In genomic region chr4:74466081-74466480, GRCm38 (mm10) we compare ENCODE assay signal across 23 mouse cellular contexts.
DNase-seq lines count a peak whose midpoint lies in the region; ATAC-seq lines count a peak whose summit lies in the region.
"Had no signal": no experiment of that assay in that cellular context is flagged by ENCODE, and none has a peak within 500 bp of the region (broad histone marks: within the 10 kb centered on the region; RNA-seq: fewer than 3 reads in every experiment).

No protein-coding gene starts in this region.

- ATAC-seq in forebrain, embryonic 14.5 days: no peak
- ATAC-seq in forebrain, embryonic 11.5 days (replicated peaks; ENCODE audit: low FRiP score): no peak
- ATAC-seq: inflammation-experienced regulatory T-cells, adult 6 months had no signal

- intact Hi-C loops in left cerebral cortex, postnatal 10 days (cut with DNase I): no loop called here

- DNase-seq in forebrain, embryonic 14.5 days (ENCODE audit: low spot score): peak; percentile 50
- DNase-seq in forebrain, embryonic 11.5 days (ENCODE audit: low spot score): no peak
- peak; percentile 1 for DNase-seq in left cerebral cortex, adult 11 months (ENCODE audit: low spot score)
- DNase-seq in left cerebral cortex, postnatal 10 days (ENCODE audit: extremely low spot score in 1 of 2, low spot score in 2 of 2): no peak
- peak; percentile 32 for DNase-seq in brain, adult 2 months (ENCODE audit: low read depth, low spot score)
- DNase-seq in left cerebral cortex, adult 18-20 months (ENCODE audit: low spot score in 2 of 2): peak; percentile 3 to 20
- DNase-seq in gastrocnemius, postnatal 25 days: no peak
- no peak for DNase-seq in T-cell, adult 2 months (ENCODE audit: low spot score)
- DNase-seq: adrenal gland, adult 2 months; cerebellum, adult 11 months; gastrocnemius, postnatal 14 days; heart, adult 2 months; heart, postnatal 36 days; kidney, adult 8-10 months; kidney, postnatal 25 days; liver, embryonic 13.5 days; thymus, postnatal 4 days had no signal

- H3K4me1 ChIP-seq in forebrain, embryonic 14.5 days (ENCODE audit: control insufficient read depth, insufficient read depth, low read length): no peaks in the 10 kb centered on the region
- H3K4me1 ChIP-seq in forebrain, embryonic 11.5 days (replicated peaks; ENCODE audit: control insufficient read depth, insufficient read depth, low read length): no peaks in the 10 kb centered on the region
- H3K4me1 ChIP-seq: embryonic facial prominence, embryonic 12.5 days; liver, embryonic 13.5 days; lung, embryonic 15.5 days had no signal

- 52% methylated on average over 3 of the region's 3 CpGs for WGBS in forebrain, embryonic 14.5 days
- WGBS in forebrain, embryonic 11.5 days: 57% methylated on average over 3 of the region's 3 CpGs

- no peak overlapping the region for H3K9ac ChIP-seq in forebrain, embryonic 14.5 days (ENCODE audit: low read length)
- H3K9ac ChIP-seq in forebrain, embryonic 11.5 days (ENCODE audit: low read length): no peak overlapping the region
- H3K9ac ChIP-seq: embryonic facial prominence, embryonic 12.5 days; limb, embryonic 13.5 days; liver, embryonic 13.5 days; lung, embryonic 15.5 days had no signal

- no peak overlapping the region for H3K4me2 ChIP-seq in forebrain, embryonic 14.5 days (ENCODE audit: low read length)
- no peak overlapping the region for H3K4me2 ChIP-seq in forebrain, embryonic 11.5 days (ENCODE audit: low read depth, low read length, severe bottlenecking)
- H3K4me2 ChIP-seq: embryonic facial prominence, embryonic 12.5 days; limb, embryonic 13.5 days; liver, embryonic 13.5 days; lung, embryonic 15.5 days; midbrain, embryonic 11.5 days had no signal

- no peaks in the 10 kb centered on the region for H3K36me3 ChIP-seq in forebrain, embryonic 14.5 days (ENCODE audit: control insufficient read depth, insufficient read depth, low read length)
- no peaks in the 10 kb centered on the region for H3K36me3 ChIP-seq in forebrain, embryonic 11.5 days (ENCODE audit: control insufficient read depth, insufficient read depth, low read length)
- H3K36me3 ChIP-seq: embryonic facial prominence, embryonic 12.5 days; limb, embryonic 13.5 days; liver, embryonic 13.5 days; lung, embryonic 15.5 days had no signal

- H3K27ac ChIP-seq in forebrain, embryonic 14.5 days (ENCODE audit: low read depth, low read length): no peak overlapping the region
- H3K27ac ChIP-seq in forebrain, embryonic 11.5 days (ENCODE audit: low read depth, low read length): no peak overlapping the region
- H3K27ac ChIP-seq: embryonic facial prominence, embryonic 12.5 days; heart, adult 2 months; limb, embryonic 13.5 days; liver, embryonic 13.5 days; lung, embryonic 15.5 days; macrophage had no signal

- no peaks in the 10 kb centered on the region for H3K9me3 ChIP-seq in forebrain, embryonic 14.5 days (replicated peaks; ENCODE audit: control insufficient read depth, low read length)
- no peaks in the 10 kb centered on the region for H3K9me3 ChIP-seq in forebrain, embryonic 11.5 days (ENCODE audit: control insufficient read depth, low read length)
- H3K9me3 ChIP-seq: embryonic facial prominence, embryonic 12.5 days; limb, embryonic 13.5 days; liver, embryonic 13.5 days; lung, embryonic 15.5 days had no signal

- H3K27me3 ChIP-seq in forebrain, embryonic 14.5 days (replicated peaks; ENCODE audit: control insufficient read depth, insufficient read depth, low read length): no peaks in the 10 kb centered on the region
- no peaks in the 10 kb centered on the region for H3K27me3 ChIP-seq in forebrain, embryonic 11.5 days (ENCODE audit: control insufficient read depth, insufficient read depth, low read length)
- H3K27me3 ChIP-seq: embryonic facial prominence, embryonic 12.5 days; limb, embryonic 13.5 days; liver, embryonic 13.5 days; lung, embryonic 15.5 days had no signal

- no peak overlapping the region for H3K4me3 ChIP-seq in forebrain, embryonic 14.5 days (ENCODE audit: low read depth, low read length)
- H3K4me3 ChIP-seq in forebrain, embryonic 11.5 days (ENCODE audit: low read depth, low read length): no peak overlapping the region
- H3K4me3 ChIP-seq: embryonic facial prominence, embryonic 12.5 days; heart, adult 2 months; limb, embryonic 13.5 days; liver, embryonic 13.5 days; lung, embryonic 15.5 days had no signal

Comparison
In these comparisons a context has a peak if more than half of its experiments do, and no peak if none do; other contexts are left out.
1. DNase-seq: peak in forebrain, embryonic 14.5 days (single experiment), left cerebral cortex, adult 11 months (single experiment), brain, adult 2 months (single experiment) and left cerebral cortex, adult 18-20 months (2 of 2); none in forebrain, embryonic 11.5 days (single experiment), left cerebral cortex, postnatal 10 days (0 of 2), gastrocnemius, postnatal 25 days (single experiment) and T-cell, adult 2 months (single experiment).